Mouse (Mus musculus): ENCODE results near the gene Fstl3. TPM values are rescaled to one million over a fixed set of nuclear protein-coding genes. Genes with fewer than 3 reads are reported as not detected.

Gene Fstl3
- polyA plus RNA-seq, 1 experiment from 2014 or later = 26.4 TPM

DNA sequence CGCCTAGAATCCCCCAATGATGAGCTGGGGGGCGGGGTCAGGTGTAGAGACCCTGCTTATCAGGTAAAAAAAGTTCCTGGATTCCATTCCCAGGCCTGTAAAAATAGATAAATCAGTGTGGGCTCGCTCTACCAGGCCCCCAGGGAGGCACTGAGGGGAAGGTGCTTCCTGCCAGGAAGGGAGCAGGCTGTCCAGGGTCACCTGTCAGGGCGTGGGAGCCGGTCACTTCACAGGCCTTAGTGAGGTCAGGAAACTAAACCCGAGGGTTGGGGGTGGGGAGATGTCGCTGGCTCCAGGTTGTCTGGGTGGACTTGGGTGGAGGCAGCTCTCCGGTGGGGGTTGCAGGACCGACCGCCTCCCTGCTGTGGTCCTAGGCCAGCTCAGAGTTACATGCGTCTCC lies 28.6 kb downstream of the Fstl3 start:
- Histone ChIP-seq H3K4me2 (replicated peaks; ENCODE audit: low read depth, low read length) (peak overlapping the region; percentile 3; the same call in 1 of the 2 replicates), H3K4me3 (ENCODE audit: low read length) (no peak overlapping the region), H3K4me1 (ENCODE audit: insufficient read depth, low read length) (peaks cover 69% of the 10 kb centered on the region), H3K27me3 (ENCODE audit: insufficient read depth, low read length) (no peaks in the 10 kb centered on the region), H3K9me3 (ENCODE audit: low read length) (no peaks in the 10 kb centered on the region), H3K9ac (replicated peaks; ENCODE audit: low read length) (0 out of 2 replicates have a peak overlapping the region, but pooled peaks have one; percentile 10), H3K27ac (ENCODE audit: low read length) (peak overlapping the region; percentile 81; the same call in 1 of the 2 replicates), H3K36me3 (ENCODE audit: insufficient read depth, low read length) (peaks cover 22% of the 10 kb centered on the region)
- no peak for ATAC-seq (ENCODE audit: low FRiP score, low TSS enrichment)
- 20% methylated on average over 11 of the region's 11 CpGs for WGBS

DNA sequence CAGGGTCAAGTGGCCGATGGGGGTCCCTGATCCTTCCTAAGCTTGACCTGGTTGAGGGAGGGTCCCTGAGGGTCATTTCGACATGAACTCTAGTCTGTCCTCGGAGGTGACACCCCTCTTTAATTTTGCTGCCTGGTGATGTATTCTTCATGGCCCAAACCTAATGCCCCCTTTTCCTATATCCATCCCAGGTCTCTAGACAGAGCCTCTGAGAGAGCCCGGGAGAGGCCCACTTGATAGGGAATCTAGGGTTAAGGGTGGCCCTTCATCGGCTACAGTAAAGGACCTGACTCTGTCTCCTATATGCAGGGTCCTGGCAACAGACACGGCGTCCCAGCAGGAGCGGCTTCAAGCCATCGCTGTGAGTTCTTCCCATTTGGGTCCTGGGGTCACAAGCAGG lies 29.3 kb downstream of the Fstl3 start:
- no peak overlapping the region; the same call in 1 of the 2 replicates for H3K4me2 ChIP-seq (replicated peaks; ENCODE audit: low read depth, low read length)
- no peak for ATAC-seq (ENCODE audit: low FRiP score, low TSS enrichment)
- 75% methylated on average over 9 of the region's 9 CpGs for WGBS
- H3K27ac ChIP-seq (ENCODE audit: low read length) = peak overlapping the region; percentile 52
- no peaks in the 10 kb centered on the region for H3K27me3 ChIP-seq (ENCODE audit: insufficient read depth, low read length)
- peaks cover 64% of the 10 kb centered on the region for H3K4me1 ChIP-seq (ENCODE audit: insufficient read depth, low read length)
- no peaks in the 10 kb centered on the region for H3K9me3 ChIP-seq (ENCODE audit: low read length)
- no peak overlapping the region for H3K9ac ChIP-seq (replicated peaks; ENCODE audit: low read length)
- H3K36me3 ChIP-seq (ENCODE audit: insufficient read depth, low read length) = peaks cover 28% of the 10 kb centered on the region
- no peak overlapping the region for H3K4me3 ChIP-seq (ENCODE audit: low read length)

DNA sequence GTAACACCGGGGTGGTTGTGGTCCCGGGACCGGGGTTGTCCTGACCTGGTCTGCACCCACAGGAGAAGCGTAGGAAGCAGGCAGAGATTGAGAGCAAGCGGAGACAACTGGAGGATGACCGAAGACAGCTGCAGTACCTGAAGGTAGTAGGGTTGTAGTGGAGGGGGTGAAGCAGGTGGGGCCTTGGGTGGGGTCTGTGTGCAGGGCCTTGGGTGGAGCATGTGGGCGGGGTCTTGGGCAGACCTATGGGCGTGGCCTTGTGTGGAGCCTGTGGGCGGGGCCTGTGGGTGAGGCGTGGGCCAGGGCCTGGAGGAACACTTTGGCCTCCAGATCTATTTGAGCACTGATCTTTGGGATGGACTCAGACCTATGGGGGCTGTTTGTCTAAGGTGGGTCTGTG lies 29.9 kb downstream of the Fstl3 start:
- no peaks in the 10 kb centered on the region for H3K9me3 ChIP-seq (ENCODE audit: low read length)
- no peaks in the 10 kb centered on the region for H3K27me3 ChIP-seq (ENCODE audit: insufficient read depth, low read length)
- H3K36me3 ChIP-seq (ENCODE audit: insufficient read depth, low read length) = peaks cover 28% of the 10 kb centered on the region
- H3K9ac ChIP-seq (replicated peaks; ENCODE audit: low read length) = no peak overlapping the region
- H3K27ac ChIP-seq (ENCODE audit: low read length) = peak overlapping the region; percentile 71; the same call in 1 of the 2 replicates
- H3K4me2 ChIP-seq (replicated peaks; ENCODE audit: low read depth, low read length) = no peak overlapping the region
- H3K4me1 ChIP-seq (ENCODE audit: insufficient read depth, low read length) = peaks cover 58% of the 10 kb centered on the region
- no peak overlapping the region for H3K4me3 ChIP-seq (ENCODE audit: low read length)
- 77% methylated on average over 10 of the region's 10 CpGs for WGBS
- no peak for ATAC-seq (ENCODE audit: low FRiP score, low TSS enrichment)

- peaks cover 55% of the 10 kb centered on the region for H3K4me1 ChIP-seq (ENCODE audit: insufficient read depth, low read length)
- WGBS = 47% methylated on average over 11 of the region's 11 CpGs
- no peak overlapping the region for H3K4me3 ChIP-seq (ENCODE audit: low read length)
- no peak overlapping the region for H3K4me2 ChIP-seq (replicated peaks; ENCODE audit: low read depth, low read length)
- H3K9me3 ChIP-seq (ENCODE audit: low read length) = no peaks in the 10 kb centered on the region
- ATAC-seq (ENCODE audit: low FRiP score, low TSS enrichment) = peak; percentile 3; the same call in 1 of the 2 replicates
- peak overlapping the region; percentile 71 for H3K27ac ChIP-seq (ENCODE audit: low read length)
- peaks cover 28% of the 10 kb centered on the region for H3K36me3 ChIP-seq (ENCODE audit: insufficient read depth, low read length)
- H3K27me3 ChIP-seq (ENCODE audit: insufficient read depth, low read length) = no peaks in the 10 kb centered on the region
- peak overlapping the region; percentile 22; the same call in 1 of the 2 replicates for H3K9ac ChIP-seq (replicated peaks; ENCODE audit: low read length)
Measured at GRCm38 (mm10) chr10:79807826-79808225, 30.8 kb downstream of the Fstl3 start.

- Histone ChIP-seq H3K27me3 (ENCODE audit: insufficient read depth, low read length) (no peaks in the 10 kb centered on the region), H3K4me3 (ENCODE audit: low read length) (no peak overlapping the region), H3K9me3 (ENCODE audit: low read length) (no peaks in the 10 kb centered on the region), H3K36me3 (ENCODE audit: insufficient read depth, low read length) (peaks cover 28% of the 10 kb centered on the region), H3K4me2 (replicated peaks; ENCODE audit: low read depth, low read length) (no peak overlapping the region), H3K9ac (replicated peaks; ENCODE audit: low read length) (no peak overlapping the region), H3K27ac (ENCODE audit: low read length) (peak overlapping the region; percentile 71; the same call in 1 of the 2 replicates), H3K4me1 (ENCODE audit: insufficient read depth, low read length) (peaks cover 46% of the 10 kb centered on the region)
- WGBS = 79% methylated on average over 11 of the region's 11 CpGs
- no peak for ATAC-seq (ENCODE audit: low FRiP score, low TSS enrichment)
Measured at GRCm38 (mm10) chr10:79808728-79809127, 31.7 kb downstream of the Fstl3 start.

DNA sequence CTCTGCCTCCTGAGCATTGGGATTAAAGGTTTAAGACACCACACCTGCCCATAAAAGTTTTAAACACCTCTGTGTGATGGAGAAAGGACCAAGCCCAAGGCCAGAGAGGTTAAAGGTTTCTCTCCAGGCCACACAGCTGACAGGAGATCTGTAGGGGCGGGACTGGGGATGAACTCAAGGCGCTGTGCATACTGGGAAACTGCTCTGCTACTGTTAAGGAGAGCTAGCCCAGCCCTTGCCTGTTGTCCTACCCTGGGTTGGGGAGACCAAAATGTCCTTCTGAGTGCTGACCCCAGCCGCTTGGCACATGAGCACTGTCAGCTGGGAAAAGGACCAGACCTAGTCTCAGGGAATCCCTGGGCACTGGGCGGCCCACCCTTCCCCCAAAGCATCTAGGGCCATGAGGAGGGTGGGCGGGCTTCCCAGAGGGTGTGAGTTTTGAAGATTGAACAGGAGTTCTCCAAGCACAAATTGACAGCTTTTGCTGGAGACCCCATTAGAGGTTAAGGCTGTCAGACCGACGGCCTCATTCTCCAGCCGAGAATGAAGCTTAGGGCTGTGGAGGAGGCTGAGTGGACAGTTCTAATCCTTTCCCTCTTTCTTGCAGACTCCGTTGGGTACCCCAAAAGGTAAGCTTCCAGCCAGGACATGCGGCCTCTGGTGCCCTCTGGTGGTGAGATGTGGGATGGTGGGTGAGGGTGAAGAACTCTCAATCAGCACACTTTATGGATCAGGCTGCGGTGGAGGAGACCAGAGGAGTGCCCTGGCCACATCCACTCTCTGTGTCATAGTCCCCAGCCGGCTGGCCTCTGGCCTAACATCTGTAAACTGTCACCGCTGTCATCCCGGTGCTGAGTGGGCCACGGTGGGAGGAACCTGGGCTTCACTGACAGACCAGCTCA lies 34.9 kb downstream of the Fstl3 start:
- Histone ChIP-seq H3K27me3 (ENCODE audit: insufficient read depth, low read length) (no peaks in the 10 kb centered on the region), H3K4me3 (ENCODE audit: low read length) (no peak overlapping the region), H3K9me3 (ENCODE audit: low read length) (no peaks in the 10 kb centered on the region), H3K27ac (ENCODE audit: low read length) (no peak overlapping the region), H3K4me2 (replicated peaks; ENCODE audit: low read depth, low read length) (no peak overlapping the region), H3K36me3 (ENCODE audit: insufficient read depth, low read length) (peaks cover 34% of the 10 kb centered on the region), H3K4me1 (ENCODE audit: insufficient read depth, low read length) (peaks cover 23% of the 10 kb centered on the region), H3K9ac (replicated peaks; ENCODE audit: low read length) (0 out of 2 replicates have a peak overlapping the region, but pooled peaks have one; percentile 3)
- WGBS = 27% methylated on average over 15 of the region's 15 CpGs
- no peak for ATAC-seq (ENCODE audit: low FRiP score, low TSS enrichment)

DNA sequence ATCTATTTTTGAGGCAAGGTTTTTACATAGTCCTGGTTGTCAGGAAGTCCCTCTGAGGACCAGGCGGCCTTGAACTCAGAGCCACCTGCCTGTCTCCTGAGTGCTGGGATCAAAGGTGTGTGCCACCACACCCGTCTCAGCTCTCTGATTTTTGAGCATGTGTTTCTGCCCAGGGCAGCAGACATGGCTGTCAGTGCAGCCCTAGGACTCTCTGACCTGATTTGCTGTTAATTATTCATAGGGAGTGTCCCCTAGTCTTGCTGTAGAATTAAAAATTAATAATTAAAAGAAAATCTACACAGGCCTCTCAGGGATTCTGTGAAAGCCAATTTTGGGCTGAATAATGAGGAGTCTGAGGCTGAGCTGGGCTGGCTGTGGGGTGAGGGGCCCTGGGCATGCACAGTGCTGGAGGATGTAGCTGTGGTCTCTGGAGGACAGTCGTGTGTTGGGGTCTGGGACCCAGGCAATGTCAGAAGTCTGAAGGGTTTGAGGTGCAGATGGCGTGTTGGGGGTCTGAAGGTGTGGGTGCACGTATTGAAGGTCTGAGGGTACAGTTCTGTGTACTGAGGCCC lies 37.3 kb downstream of the Fstl3 start:
- Histone ChIP-seq H3K4me1 (ENCODE audit: insufficient read depth, low read length) (peaks cover 21% of the 10 kb centered on the region), H3K9me3 (ENCODE audit: low read length) (no peaks in the 10 kb centered on the region), H3K36me3 (ENCODE audit: insufficient read depth, low read length) (peaks cover 24% of the 10 kb centered on the region), H3K27me3 (ENCODE audit: insufficient read depth, low read length) (no peaks in the 10 kb centered on the region), H3K27ac (ENCODE audit: low read length) (peak overlapping the region; percentile 93), H3K4me3 (ENCODE audit: low read length) (0 out of 2 replicates have a peak overlapping the region, but pooled peaks have one; percentile 3), H3K4me2 (replicated peaks; ENCODE audit: low read depth, low read length) (peak overlapping the region; percentile 29), H3K9ac (replicated peaks; ENCODE audit: low read length) (0 out of 2 replicates have a peak overlapping the region, but pooled peaks have one; percentile 13)
- WGBS = 59% methylated on average over 5 of the region's 5 CpGs
- peak; percentile 68 for ATAC-seq (ENCODE audit: low FRiP score, low TSS enrichment)

DNA sequence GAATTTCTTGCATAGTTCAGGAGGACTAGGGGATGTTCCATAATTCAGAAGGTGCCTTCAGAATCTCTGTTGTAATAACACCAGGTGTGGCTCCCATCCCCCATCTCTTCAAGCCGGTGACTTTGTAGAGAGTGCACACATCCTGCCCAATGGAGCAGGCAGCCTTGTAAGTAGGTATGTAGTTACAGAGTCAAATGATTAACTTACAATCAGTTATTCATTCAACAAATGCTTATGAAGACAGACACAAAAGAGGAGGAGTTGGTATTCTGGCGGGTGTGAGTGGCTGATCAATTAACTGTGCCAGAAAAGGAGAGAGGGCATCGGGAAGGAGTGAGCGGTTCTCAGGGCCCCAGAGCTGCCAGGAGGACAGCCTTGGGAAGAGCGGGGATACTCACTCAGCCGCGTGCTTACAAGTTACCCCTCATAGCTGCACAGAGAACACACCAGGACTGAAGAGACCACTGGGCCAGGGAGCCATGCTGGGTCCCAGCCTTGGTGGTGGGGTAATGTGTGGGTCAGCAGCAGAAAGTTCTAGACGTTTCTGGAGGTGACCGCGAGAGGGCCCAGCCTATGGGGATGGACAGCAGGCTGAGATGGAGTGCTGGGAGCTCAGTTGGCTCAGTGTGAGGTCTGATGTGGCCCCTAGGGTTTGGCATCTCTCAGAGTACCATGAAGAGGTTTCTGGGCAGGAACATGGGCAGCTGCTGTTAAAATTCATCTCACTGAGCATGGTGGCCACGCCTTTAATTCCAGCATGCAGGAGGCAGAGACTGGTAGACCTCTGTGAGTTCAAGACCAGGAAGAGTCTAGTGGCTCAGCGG lies 38.8 kb downstream of the Fstl3 start:
- WGBS = 70% methylated on average over 12 of the region's 12 CpGs
- H3K9ac ChIP-seq (replicated peaks; ENCODE audit: low read length) = peak overlapping the region; percentile 17; the same call in 1 of the 2 replicates
- peaks cover 26% of the 10 kb centered on the region for H3K36me3 ChIP-seq (ENCODE audit: insufficient read depth, low read length)
- ATAC-seq (ENCODE audit: low FRiP score, low TSS enrichment) = peak; percentile 57
- no peaks in the 10 kb centered on the region for H3K27me3 ChIP-seq (ENCODE audit: insufficient read depth, low read length)
- peak overlapping the region; percentile 29 for H3K4me2 ChIP-seq (replicated peaks; ENCODE audit: low read depth, low read length)
- H3K4me3 ChIP-seq (ENCODE audit: low read length) = peak overlapping the region; percentile 21
- H3K4me1 ChIP-seq (ENCODE audit: insufficient read depth, low read length) = peaks cover 33% of the 10 kb centered on the region
- peak overlapping the region; percentile 93 for H3K27ac ChIP-seq (ENCODE audit: low read length)
- H3K9me3 ChIP-seq (ENCODE audit: low read length) = no peaks in the 10 kb centered on the region

DNA sequence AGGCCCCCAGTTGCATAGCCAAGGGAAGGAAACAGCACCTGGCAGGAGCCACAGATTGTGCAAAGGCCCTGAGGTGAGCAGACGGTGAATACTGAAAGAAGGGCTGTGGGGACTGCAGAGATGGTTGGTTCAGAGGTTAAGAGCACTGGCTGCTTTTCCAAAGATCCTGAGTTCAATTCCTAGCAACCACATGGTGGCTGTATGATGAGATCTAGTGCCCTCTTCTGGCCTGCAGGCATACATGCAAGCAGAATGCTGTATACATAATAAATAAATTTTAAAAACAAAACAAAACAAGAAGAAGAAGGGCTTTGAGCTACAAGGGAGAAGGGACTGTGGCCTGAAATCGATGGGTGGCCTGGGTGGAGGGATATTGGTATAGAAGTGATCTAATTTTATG lies 40.0 kb downstream of the Fstl3 start:
- Histone ChIP-seq H3K4me2 (replicated peaks; ENCODE audit: low read depth, low read length) (0 out of 2 replicates have a peak overlapping the region, but pooled peaks have one; percentile 11), H3K4me3 (ENCODE audit: low read length) (no peak overlapping the region), H3K27ac (ENCODE audit: low read length) (peak overlapping the region; percentile 93), H3K36me3 (ENCODE audit: insufficient read depth, low read length) (peaks cover 22% of the 10 kb centered on the region), H3K9me3 (ENCODE audit: low read length) (no peaks in the 10 kb centered on the region), H3K9ac (replicated peaks; ENCODE audit: low read length) (no peak overlapping the region), H3K4me1 (ENCODE audit: insufficient read depth, low read length) (peaks cover 44% of the 10 kb centered on the region), H3K27me3 (ENCODE audit: insufficient read depth, low read length) (no peaks in the 10 kb centered on the region)
- no peak for ATAC-seq (ENCODE audit: low FRiP score, low TSS enrichment)
- 76% methylated on average over 2 of the region's 2 CpGs for WGBS
